Mouse (Mus musculus) embryonic facial prominence, embryonic 12.5 days (tissue): ENCODE measurements at regions not wholly inside any gene's neighbourhood (a gene's known extent, or its start where the extent isn't known, plus 50 kb on each side); places are given as distances from the start of the nearest gene placed in this dataset.
"Not testable (repeated sequence)": the region's sequence is repeated elsewhere in the genome, so short reads cannot be mapped to it uniquely, and the experiment has no call there.

ENCODE experiments used
- ATAC-seq: fragments of 200-750 bp; cut with Nextera tagmentation; 2 replicates; pipeline ENCODE4 v1.8.0; 2017; ENCODE audit not compliant: insufficient number of reproducible peaks, insufficient read depth, low FRiP score, low TSS enrichment
- H3K27ac ChIP-seq: fragments of 300-500 bp; sonication (generic); 2 replicates; pipeline ENCODE4 v1.5.1; 2016; ENCODE audit warnings: mild to moderate bottlenecking
- H3K27me3 ChIP-seq: fragments of 300-500 bp; sonication (generic); 2 replicates; pipeline ENCODE4 v1.6.1; 2016; ENCODE audit warnings: mild to moderate bottlenecking, moderate library complexity
- H3K36me3 ChIP-seq: fragments of 300-500 bp; sonication (generic); 2 replicates; pipeline ENCODE4 v1.6.1; 2016; ENCODE audit warnings: mild to moderate bottlenecking
- H3K4me1 ChIP-seq: fragments of 300-500 bp; sonication (generic); 2 replicates; pipeline ENCODE4 v1.6.1; 2016
- H3K4me2 ChIP-seq: fragments of 300-500 bp; sonication (generic); replicated peaks from 2 replicates; pipeline ENCODE4 v1.6.1; 2016; ENCODE audit warnings: mild to moderate bottlenecking, moderate library complexity
- H3K4me3 ChIP-seq: fragments of 300-500 bp; sonication (generic); 2 replicates; pipeline ENCODE4 v1.5.1; 2016; ENCODE audit warnings: mild to moderate bottlenecking
- H3K9ac ChIP-seq: fragments of 300-500 bp; sonication (generic); 2 replicates; pipeline ENCODE4 v1.6.1; 2016; ENCODE audit warnings: mild to moderate bottlenecking, moderate library complexity
- H3K9me3 ChIP-seq: fragments of 300-500 bp; sonication (generic); 2 replicates; pipeline ENCODE4 v1.6.1; 2016; ENCODE audit warnings: mild to moderate bottlenecking, moderate library complexity
- WGBS: fragments of 180-500 bp; shearing (Covaris S2); methylation state at CpG from one replicate; pipeline ENCODE4 v1.1.7; 2016; 5-methylcytosine and 5-hydroxymethylcytosine counted together

GRCm38 (mm10) chr13:12940911-12941310 lies 64.3 kb downstream of the Prl2c2 start:
- peaks cover 15% of the 10 kb centered on the region for H3K9me3 ChIP-seq
- not testable (repeated sequence) for H3K4me1 ChIP-seq, H3K4me2 ChIP-seq, H3K9ac ChIP-seq, H3K36me3 ChIP-seq, H3K27ac ChIP-seq, H3K27me3 ChIP-seq, H3K4me3 ChIP-seq, ATAC-seq

GRCm38 (mm10) chr13:12935103-12935502 lies 70.1 kb downstream of the Prl2c2 start:
- H3K27me3 ChIP-seq, H3K36me3 ChIP-seq, H3K9ac ChIP-seq, H3K4me1 ChIP-seq, H3K4me3 ChIP-seq, ATAC-seq, H3K27ac ChIP-seq, H3K4me2 ChIP-seq: not testable (repeated sequence)
- 4% methylated on average over 1 of the region's 1 CpGs for WGBS
- H3K9me3 ChIP-seq = peaks cover 47% of the 10 kb centered on the region

- not testable (repeated sequence) for H3K4me2 ChIP-seq, H3K9ac ChIP-seq, H3K4me3 ChIP-seq, H3K36me3 ChIP-seq, H3K4me1 ChIP-seq, H3K27me3 ChIP-seq, ATAC-seq, H3K27ac ChIP-seq
- 83% methylated on average over 15 of the region's 15 CpGs for WGBS
- peaks cover 61% of the 10 kb centered on the region for H3K9me3 ChIP-seq
Measured at GRCm38 (mm10) chr13:12931907-12932617, 73.1 kb downstream of the Prl2c2 start.

GRCm38 (mm10) chr13:12930566-12930965 lies 74.6 kb downstream of the Prl2c2 start:
- H3K27ac ChIP-seq = no peak overlapping the region
- no peaks in the 10 kb centered on the region for H3K36me3 ChIP-seq
- 79% methylated on average over 5 of the region's 5 CpGs for WGBS

GRCm38 (mm10) chr13:12929806-12930205 lies 75.4 kb downstream of the Prl2c2 start:
- Histone ChIP-seq H3K4me2 (no peak overlapping the region), H3K9ac (no peak overlapping the region), H3K27me3 (no peaks in the 10 kb centered on the region), H3K4me3 (no peak overlapping the region), H3K4me1 (no peaks in the 10 kb centered on the region), H3K36me3 (no peaks in the 10 kb centered on the region), H3K9me3 (peaks cover 78% of the 10 kb centered on the region), H3K27ac (no peak overlapping the region)
- WGBS = 93% methylated on average over 5 of the region's 5 CpGs
- ATAC-seq = no peak

More at GRCm38 (mm10) chr13:12930566-12930965, 74.6 kb downstream of the Prl2c2 start:
- H3K9me3 ChIP-seq = peaks cover 76% of the 10 kb centered on the region
- H3K4me3 ChIP-seq = no peak overlapping the region
- no peaks in the 10 kb centered on the region for H3K4me1 ChIP-seq
- H3K4me2 ChIP-seq = no peak overlapping the region
- ATAC-seq = no peak
- H3K9ac ChIP-seq = no peak overlapping the region
- H3K27me3 ChIP-seq = no peaks in the 10 kb centered on the region

GRCm38 (mm10) chr13:12927587-12928345 lies 77.4 kb downstream of the Prl2c2 start:
- no peak overlapping the region for H3K9ac ChIP-seq
- WGBS = 89% methylated on average over 15 of the region's 15 CpGs
- H3K9me3 ChIP-seq = peaks cover 68% of the 10 kb centered on the region
- H3K36me3 ChIP-seq = no peaks in the 10 kb centered on the region
- ATAC-seq = no peak
- H3K4me1 ChIP-seq = no peaks in the 10 kb centered on the region
- no peak overlapping the region for H3K4me3 ChIP-seq
- no peaks in the 10 kb centered on the region for H3K27me3 ChIP-seq
- H3K27ac ChIP-seq = no peak overlapping the region
- no peak overlapping the region for H3K4me2 ChIP-seq

- H3K27me3 ChIP-seq = no peaks in the 10 kb centered on the region
- no peak overlapping the region for H3K27ac ChIP-seq
- H3K4me1 ChIP-seq = no peaks in the 10 kb centered on the region
- H3K36me3 ChIP-seq = no peaks in the 10 kb centered on the region
- WGBS = 88% methylated on average over 14 of the region's 14 CpGs
- H3K9me3 ChIP-seq = peaks cover 57% of the 10 kb centered on the region
- ATAC-seq = no peak
- no peak overlapping the region for H3K4me2 ChIP-seq
- no peak overlapping the region for H3K9ac ChIP-seq
- no peak overlapping the region for H3K4me3 ChIP-seq
Measured at GRCm38 (mm10) chr13:12925604-12926003, 79.6 kb downstream of the Prl2c2 start.

- no peaks in the 10 kb centered on the region for H3K36me3 ChIP-seq
- H3K27me3 ChIP-seq = no peaks in the 10 kb centered on the region
- no peak for ATAC-seq
- H3K9ac ChIP-seq = no peak overlapping the region
- WGBS = 83% methylated on average over 5 of the region's 5 CpGs
- no peak overlapping the region for H3K4me3 ChIP-seq
- no peak overlapping the region for H3K4me2 ChIP-seq
- H3K9me3 ChIP-seq = peaks cover 20% of the 10 kb centered on the region
- no peak overlapping the region for H3K27ac ChIP-seq
- H3K4me1 ChIP-seq = no peaks in the 10 kb centered on the region
Measured at GRCm38 (mm10) chr13:12912902-12913301, 92.3 kb downstream of the Prl2c2 start.

- no peak for ATAC-seq
- H3K4me3 ChIP-seq = no peak overlapping the region
- H3K9ac ChIP-seq = no peak overlapping the region
- H3K9me3 ChIP-seq = peaks cover 25% of the 10 kb centered on the region
- no peaks in the 10 kb centered on the region for H3K27me3 ChIP-seq
- no peak overlapping the region for H3K4me2 ChIP-seq
- no peaks in the 10 kb centered on the region for H3K36me3 ChIP-seq
- no peak overlapping the region for H3K27ac ChIP-seq
- no peaks in the 10 kb centered on the region for H3K4me1 ChIP-seq
Measured at GRCm38 (mm10) chr13:12906151-12906550, 99.0 kb downstream of the Prl2c2 start.

- H3K27ac ChIP-seq, H3K4me3 ChIP-seq, H3K36me3 ChIP-seq, H3K9ac ChIP-seq, H3K4me1 ChIP-seq, H3K27me3 ChIP-seq, H3K4me2 ChIP-seq, ATAC-seq: not testable (repeated sequence)
- peaks cover 29% of the 10 kb centered on the region; the same call in 1 of the 2 replicates for H3K9me3 ChIP-seq
- 87% methylated on average over 20 of the region's 20 CpGs for WGBS
Measured at GRCm38 (mm10) chr13:12889631-12890030, 89.8 kb upstream of the Prl2c3 start.

- not testable (repeated sequence) for H3K27ac ChIP-seq, H3K4me1 ChIP-seq, H3K9ac ChIP-seq, H3K27me3 ChIP-seq, H3K36me3 ChIP-seq, H3K4me2 ChIP-seq, H3K4me3 ChIP-seq
- WGBS = 72% methylated on average over 3 of the region's 3 CpGs
- peak; percentile 54; the same call in 1 of the 2 replicates for ATAC-seq
- peaks cover 27% of the 10 kb centered on the region for H3K9me3 ChIP-seq
Measured at GRCm38 (mm10) chr13:12879506-12879905, 79.6 kb upstream of the Prl2c3 start.

GRCm38 (mm10) chr13:12864946-12865345 lies 65.1 kb upstream of the Prl2c3 start:
- H3K9ac ChIP-seq, H3K36me3 ChIP-seq, ATAC-seq, H3K4me3 ChIP-seq, H3K4me2 ChIP-seq, H3K27me3 ChIP-seq, H3K27ac ChIP-seq, H3K4me1 ChIP-seq: not testable (repeated sequence)
- 81% methylated on average over 1 of the region's 1 CpGs for WGBS
- H3K9me3 ChIP-seq = peaks cover 32% of the 10 kb centered on the region
